Mouse (Mus musculus): ENCODE measurements around the gene Tmprss11a.

Tmprss11a gene

GRCm38 (mm10) chr5:86468890-86469289, at the start of gene Tmprss11a:
Gene Tmprss11a (minus strand): TSS chr5:86468990.
- no peak for DNase-seq (ENCODE audit: low read depth, low spot score)

- no peak for DNase-seq (ENCODE audit: low read depth, low spot score)
These were observed 49.7 kb upstream of the Tmprss11a start, which contains the start of gene Tmprss11g for GRCm38 (mm10) chr5:86518500-86518899. Gene Tmprss11g (minus strand): TSS chr5:86518600.

- DNase-seq (ENCODE audit: low read depth, low spot score), result peak; percentile 6
These were observed 42.7 kb upstream of the Tmprss11a start for GRCm38 (mm10) chr5:86511538-86511937.

- peak; percentile 66 for DNase-seq (ENCODE audit: low read depth, low spot score)
These were observed 24.7 kb upstream of the Tmprss11a start for GRCm38 (mm10) chr5:86493453-86493852.

GRCm38 (mm10) chr5:86482562-86482961, 13.8 kb upstream of the Tmprss11a start:
- DNase-seq (ENCODE audit: low read depth, low spot score), result peak; percentile 6

GRCm38 (mm10) chr5:86482031-86482430, 13.2 kb upstream of the Tmprss11a start:
- DNase-seq (ENCODE audit: low read depth, low spot score), result no peak

- no peak for DNase-seq (ENCODE audit: low read depth, low spot score)
These were observed 5.1 kb upstream of the Tmprss11a start for GRCm38 (mm10) chr5:86473859-86474258.

GRCm38 (mm10) chr5:86439306-86439705, 29.5 kb downstream of the Tmprss11a start:
- DNase-seq (ENCODE audit: low read depth, low spot score), result no peak

GRCm38 (mm10) chr5:86438548-86438947, 30.2 kb downstream of the Tmprss11a start:
- DNase-seq (ENCODE audit: low read depth, low spot score), result peak; percentile 40

GRCm38 (mm10) chr5:86432697-86433096, 36.1 kb downstream of the Tmprss11a start:
- peak; percentile 57 for DNase-seq (ENCODE audit: low read depth, low spot score)

- DNase-seq (ENCODE audit: low read depth, low spot score), result no peak
These were observed 37.7 kb downstream of the Tmprss11a start for GRCm38 (mm10) chr5:86431096-86431495.

GRCm38 (mm10) chr5:86421323-86422028, 47.3 kb downstream of the Tmprss11a start:
- DNase-seq (ENCODE audit: low read depth, low spot score), result no peak

GRCm38 (mm10) chr5:86419494-86419893, 49.3 kb downstream of the Tmprss11a start:
- DNase-seq (ENCODE audit: low read depth, low spot score), result peak; percentile 26

- no peak for DNase-seq (ENCODE audit: low read depth, low spot score)
These were observed 54.5 kb downstream of the Tmprss11a start for GRCm38 (mm10) chr5:86414280-86414679.

- DNase-seq (ENCODE audit: low read depth, low spot score), result peak; percentile 52
These were observed 58.0 kb downstream of the Tmprss11a start for GRCm38 (mm10) chr5:86410815-86411214.

- DNase-seq (ENCODE audit: low read depth, low spot score), result no peak
These were observed 60.8 kb downstream of the Tmprss11a start for GRCm38 (mm10) chr5:86407941-86408340.

GRCm38 (mm10) chr5:86407191-86407590, 61.6 kb downstream of the Tmprss11a start:
- DNase-seq (ENCODE audit: low read depth, low spot score), result no peak

GRCm38 (mm10) chr5:86373320-86373719, 95.5 kb downstream of the Tmprss11a start, which contains the start of gene Tmprss11d:
Gene Tmprss11d (minus strand): TSS chr5:86373420.
- DNase-seq (ENCODE audit: low read depth, low spot score), result no peak

All from brain, adult 2 months (tissue).